ENCODE assay signal across 8 mouse cellular contexts in genomic region chr10:81497401-81498270, GRCm38 (mm10). TPM values are rescaled to one million over a fixed set of nuclear protein-coding genes. Genes with fewer than 3 reads are reported as not detected.
DNase-seq lines count a peak whose midpoint lies in the region; ATAC-seq lines count a peak whose summit lies in the region.

No protein-coding gene starts in this region.

- no peaks in the 10 kb centered on the region for H3K9me3 ChIP-seq in neural tube, embryonic 12.5 days
- H3K9me3 ChIP-seq in limb, embryonic 15.5 days = no peaks in the 10 kb centered on the region

- no peak for ATAC-seq in neural tube, embryonic 12.5 days (ENCODE audit: low FRiP score, low read depth)
- no peak for ATAC-seq in limb, embryonic 15.5 days (ENCODE audit: insufficient number of reproducible peaks, low FRiP score, low TSS enrichment, low read depth)
- peak; percentile 7; the same call in 1 of the 2 replicates for ATAC-seq in monocyte, adult 5-6 weeks (replicated peaks; ENCODE audit: insufficient number of reproducible peaks, low FRiP score, low TSS enrichment, poor library complexity, severe bottlenecking)

- no peak overlapping the region for H3K27ac ChIP-seq in neural tube, embryonic 12.5 days
- H3K27ac ChIP-seq in limb, embryonic 15.5 days = no peak overlapping the region

- H3K4me3 ChIP-seq in neural tube, embryonic 12.5 days = no peak overlapping the region
- no peak overlapping the region for H3K4me3 ChIP-seq in limb, embryonic 15.5 days

- peak; percentile 69 for DNase-seq in cerebellum, adult 11-12 months
- DNase-seq in cerebellum, postnatal 4 days (ENCODE audit: low spot score in 2 of 2) = no peak
- DNase-seq in neural tube, embryonic 10.5 days (ENCODE audit: extremely low spot score, low spot score) = no peak
- no peak for DNase-seq in right cerebral cortex, postnatal 14 days
- DNase-seq in gastrocnemius, postnatal 4 days (ENCODE audit: low spot score in 2 of 2) = no peak

- H3K27me3 ChIP-seq in neural tube, embryonic 12.5 days (replicated peaks) = no peaks in the 10 kb centered on the region
- no peaks in the 10 kb centered on the region for H3K27me3 ChIP-seq in limb, embryonic 15.5 days

- H3K4me2 ChIP-seq in neural tube, embryonic 12.5 days (replicated peaks) = peak overlapping the region; percentile 97
- peak overlapping the region; percentile 45; the same call in 1 of the 2 replicates for H3K4me2 ChIP-seq in limb, embryonic 15.5 days

- H3K36me3 ChIP-seq in neural tube, embryonic 12.5 days = peaks cover 9% of the 10 kb centered on the region
- peaks cover 14% of the 10 kb centered on the region for H3K36me3 ChIP-seq in limb, embryonic 15.5 days

- 86% methylated on average over 17 of the region's 17 CpGs for WGBS in neural tube, embryonic 12.5 days
- 80% methylated on average over 17 of the region's 17 CpGs for WGBS in limb, embryonic 15.5 days

- H3K9ac ChIP-seq in neural tube, embryonic 12.5 days = no peak overlapping the region
- no peak overlapping the region for H3K9ac ChIP-seq in limb, embryonic 15.5 days

- peaks cover 19% of the 10 kb centered on the region for H3K4me1 ChIP-seq in neural tube, embryonic 12.5 days
- H3K4me1 ChIP-seq in limb, embryonic 15.5 days = peaks cover 41% of the 10 kb centered on the region

RNA-seq across cellular contexts. Expression of gene Ncln, which starts 1.4 kb away (rescaled TPM):
- 73.2 and 78.4 TPM in 2 replicates for polyA plus RNA-seq in neural tube, embryonic 12.5 days (2016; fragmentation: Nextera tagmentation; extraction: Ambion mirVana)
- 94.0 and 95.1 TPM in 2 replicates for polyA plus RNA-seq in limb, embryonic 15.5 days (2015; fragmentation: Nextera tagmentation; extraction: Ambion mirVana)
- 42.6 to 86.4 TPM (median 79.6 TPM) in 3 replicates for total RNA-seq in monocyte, adult 5-6 weeks (2017)
- 10 to 100 TPM; 59.3 to 61.3 TPM for total RNA-seq in gastrocnemius, postnatal 4 days (2021)

RNA-seq across cellular contexts. Expression of gene S1pr4, which starts 2.3 kb away (rescaled TPM):
- 0.51 and 0.56 TPM in 2 replicates for polyA plus RNA-seq in neural tube, embryonic 12.5 days (2016; fragmentation: Nextera tagmentation; extraction: Ambion mirVana)
- 0.67 and 0.72 TPM in 2 replicates for polyA plus RNA-seq in limb, embryonic 15.5 days (2015; fragmentation: Nextera tagmentation; extraction: Ambion mirVana)
- total RNA-seq in monocyte, adult 5-6 weeks (2017) = 20.5 to 50.8 TPM (median 33.5 TPM) in 3 replicates
- total RNA-seq in gastrocnemius, postnatal 4 days (2021) = under 1 TPM; 0.37 to 0.54 TPM

RNA-seq across cellular contexts. Expression of gene Celf5, which starts 15.1 kb away (rescaled TPM):
- 32.3 and 33.0 TPM in 2 replicates for polyA plus RNA-seq in neural tube, embryonic 12.5 days (2016; fragmentation: Nextera tagmentation; extraction: Ambion mirVana)
- 1.1 and 1.3 TPM in 2 replicates for polyA plus RNA-seq in limb, embryonic 15.5 days (2015; fragmentation: Nextera tagmentation; extraction: Ambion mirVana)
- total RNA-seq in monocyte, adult 5-6 weeks (2017) = 0.32 TPM in 1 of 3 replicates, not detected in the others
- under 1 TPM; 0.47 to 0.52 TPM for total RNA-seq in gastrocnemius, postnatal 4 days (2021)

RNA-seq across cellular contexts. Expression of gene Gna15, which starts 26.4 kb away (rescaled TPM):
- polyA plus RNA-seq in neural tube, embryonic 12.5 days (2016; fragmentation: Nextera tagmentation; extraction: Ambion mirVana) = 0.81 and 1.2 TPM in 2 replicates
- 7.3 and 7.9 TPM in 2 replicates for polyA plus RNA-seq in limb, embryonic 15.5 days (2015; fragmentation: Nextera tagmentation; extraction: Ambion mirVana)
- 20.3 to 41.0 TPM (median 29.4 TPM) in 3 replicates for total RNA-seq in monocyte, adult 5-6 weeks (2017)
- 1 to 10 TPM; 1.1 to 1.8 TPM for total RNA-seq in gastrocnemius, postnatal 4 days (2021)

RNA-seq across cellular contexts. Expression of gene Nfic, which starts 42.2 kb away (rescaled TPM):
- polyA plus RNA-seq in neural tube, embryonic 12.5 days (2016; fragmentation: Nextera tagmentation; extraction: Ambion mirVana) = 21.7 and 22.2 TPM in 2 replicates
- 138 and 146 TPM in 2 replicates for polyA plus RNA-seq in limb, embryonic 15.5 days (2015; fragmentation: Nextera tagmentation; extraction: Ambion mirVana)
- 4.1 to 7.6 TPM (median 5.1 TPM) in 3 replicates for total RNA-seq in monocyte, adult 5-6 weeks (2017)
- 100 to 1,000 TPM; 274 to 335 TPM for total RNA-seq in gastrocnemius, postnatal 4 days (2021)

Comparison
In these comparisons a context has a peak if more than half of its experiments do, and no peak if none do; other contexts are left out.
1. RNA of gene S1pr4, which starts 2.3 kb away (total RNA-seq): 20.5 to 50.8 TPM in monocyte, adult 5-6 weeks; 0.37 to 0.54 TPM in gastrocnemius, postnatal 4 days; every median in the first group is over 10 times any median in the second.